Mouse (Mus musculus): ENCODE data around the gene Rgs3. TPM values are rescaled to one million over a fixed set of nuclear protein-coding genes. Genes with fewer than 3 reads are reported as not detected.

The Rgs3 gene
- total RNA-seq, 2 experiments from 2014 or later: 25.8 to 27.3 TPM

GRCm38 (mm10) chr4:62651179-62651760, 91.6 kb downstream of the Rgs3 start:
- H3K4me3 ChIP-seq: no peak overlapping the region
- intact Hi-C loops (cut with DNase I): no loop called here
- DNase-seq (ENCODE audit: extremely low spot score in 1 of 2, low spot score in 2 of 2): no peak
- no peak for TF ChIP-seq CTCF (IDR thresholded peaks at IDR 0.05)
- peak overlapping the region; percentile 48 for H3K27ac ChIP-seq

GRCm38 (mm10) chr4:62652215-62652614, 92.6 kb downstream of the Rgs3 start:
- intact Hi-C loops (cut with DNase I): no loop called here
- TF ChIP-seq CTCF (IDR thresholded peaks at IDR 0.05): no peak
- Histone ChIP-seq H3K27ac (peak overlapping the region; percentile 48), H3K4me3 (no peak overlapping the region)
- no peak for DNase-seq (ENCODE audit: extremely low spot score in 1 of 2, low spot score in 2 of 2)

GRCm38 (mm10) chr4:62652921-62653757, 93.5 kb downstream of the Rgs3 start:
- DNase-seq (ENCODE audit: extremely low spot score in 1 of 2, low spot score in 2 of 2): no peak
- no peak overlapping the region for H3K4me3 ChIP-seq
- TF ChIP-seq CTCF (IDR thresholded peaks at IDR 0.05): no peak
- intact Hi-C loops (cut with DNase I): no loop called here
- H3K27ac ChIP-seq: peak overlapping the region; percentile 56

- intact Hi-C loops (cut with DNase I): no loop called here
- no peak overlapping the region for H3K4me3 ChIP-seq
- TF ChIP-seq CTCF (IDR thresholded peaks at IDR 0.05): no peak
- no peak for DNase-seq (ENCODE audit: extremely low spot score in 1 of 2, low spot score in 2 of 2)
- peak overlapping the region; percentile 56 for H3K27ac ChIP-seq
These were observed 94.4 kb downstream of the Rgs3 start for GRCm38 (mm10) chr4:62653922-62654661.

GRCm38 (mm10) chr4:62659264-62659663, 99.6 kb downstream of the Rgs3 start:
- no peak for DNase-seq (ENCODE audit: extremely low spot score in 1 of 2, low spot score in 2 of 2)
- H3K4me3 ChIP-seq: no peak overlapping the region
- no peak for TF ChIP-seq CTCF (IDR thresholded peaks at IDR 0.05)
- intact Hi-C loops (cut with DNase I): no loop called here
- no peak overlapping the region for H3K27ac ChIP-seq

GRCm38 (mm10) chr4:62659861-62660553, 100.4 kb downstream of the Rgs3 start:
- Histone ChIP-seq H3K27ac (peak overlapping the region; percentile 22; the same call in 1 of the 2 replicates), H3K4me3 (no peak overlapping the region)
- TF ChIP-seq CTCF (IDR thresholded peaks at IDR 0.05): no peak
- DNase-seq (ENCODE audit: extremely low spot score in 1 of 2, low spot score in 2 of 2): no peak
- intact Hi-C loops (cut with DNase I): no loop called here

GRCm38 (mm10) chr4:62660554-62660864, 100.9 kb downstream of the Rgs3 start:
- peak overlapping the region; percentile 22; the same call in 1 of the 2 replicates for H3K27ac ChIP-seq
- no peak for DNase-seq (ENCODE audit: extremely low spot score in 1 of 2, low spot score in 2 of 2)
- intact Hi-C loops (cut with DNase I): no loop called here
- no peak overlapping the region for H3K4me3 ChIP-seq
- TF ChIP-seq CTCF (IDR thresholded peaks at IDR 0.05): no peak

- H3K4me3 ChIP-seq: no peak overlapping the region
- DNase-seq (ENCODE audit: extremely low spot score in 1 of 2, low spot score in 2 of 2): no peak
- intact Hi-C loops (cut with DNase I): no loop called here
- no peak overlapping the region for H3K27ac ChIP-seq
- no peak for TF ChIP-seq CTCF (IDR thresholded peaks at IDR 0.05)
These were observed 101.7 kb downstream of the Rgs3 start for GRCm38 (mm10) chr4:62661311-62661849.

- H3K4me3 ChIP-seq: no peak overlapping the region
- intact Hi-C loops (cut with DNase I): no loop called here
- peak overlapping the region; percentile 63 for H3K27ac ChIP-seq
- DNase-seq (ENCODE audit: extremely low spot score in 1 of 2, low spot score in 2 of 2): peak in 1 of 2 experiments; percentile 33
- no peak for TF ChIP-seq CTCF (IDR thresholded peaks at IDR 0.05)
These were observed 103.7 kb downstream of the Rgs3 start for GRCm38 (mm10) chr4:62663348-62663747.

- no peak overlapping the region for H3K27ac ChIP-seq
- DNase-seq (ENCODE audit: extremely low spot score in 1 of 2, low spot score in 2 of 2): no peak
These were observed 106.2 kb downstream of the Rgs3 start for GRCm38 (mm10) chr4:62665842-62666241.

GRCm38 (mm10) chr4:62668666-62669065, 109.0 kb downstream of the Rgs3 start:
- DNase-seq (ENCODE audit: extremely low spot score in 1 of 2, low spot score in 2 of 2): no peak
- no peak for TF ChIP-seq CTCF (IDR thresholded peaks at IDR 0.05)
- intact Hi-C loops (cut with DNase I): no loop called here
- H3K4me3 ChIP-seq: no peak overlapping the region
- no peak overlapping the region for H3K27ac ChIP-seq

More at GRCm38 (mm10) chr4:62665842-62666241, 106.2 kb downstream of the Rgs3 start:
- no peak for TF ChIP-seq CTCF (IDR thresholded peaks at IDR 0.05)
- H3K4me3 ChIP-seq: no peak overlapping the region
- intact Hi-C loops (cut with DNase I): no loop called here

All from left cerebral cortex, adult 2 months (tissue).